Mouse (Mus musculus): ENCODE measurements around the gene Fgfr2. TPM values are rescaled to one million over a fixed set of nuclear protein-coding genes. Genes with fewer than 3 reads are reported as not detected.

The Fgfr2 gene
- total and polyA plus RNA-seq, 2 experiments from 2014 or later, result 12.1 to 32.6 TPM

GRCm38 (mm10) chr7:130967901-130968300 is 2155.2 kb downstream of the Fgfr2 start:
- H3K4me2 ChIP-seq (ENCODE audit: low read depth, low read length, poor library complexity, severe bottlenecking), result no peak overlapping the region
- TF ChIP-seq CTCF (IDR thresholded peaks at IDR 0.05), result no peak
- no peak for DNase-seq (ENCODE audit: low spot score)
- no peak overlapping the region for H3K27ac ChIP-seq (ENCODE audit: low read depth, low read length)
- no peak overlapping the region for H3K9ac ChIP-seq (replicated peaks; ENCODE audit: low read length, poor library complexity, severe bottlenecking)
- ATAC-seq (ENCODE audit: low FRiP score), result no peak
- H3K27me3 ChIP-seq (ENCODE audit: insufficient read depth, low read length), result no peaks in the 10 kb centered on the region
- no peak overlapping the region for H3K4me3 ChIP-seq (ENCODE audit: low read depth, low read length)
- 92% methylated on average over 6 of the region's 6 CpGs for WGBS
- H3K9me3 ChIP-seq (ENCODE audit: low read length), result no peaks in the 10 kb centered on the region
- no peaks in the 10 kb centered on the region for H3K36me3 ChIP-seq (ENCODE audit: insufficient read depth, low read length)
- no peaks in the 10 kb centered on the region for H3K4me1 ChIP-seq (ENCODE audit: insufficient read depth, low read length)

GRCm38 (mm10) chr7:130966876-130967275 is 2156.3 kb downstream of the Fgfr2 start:
- H3K36me3 ChIP-seq (ENCODE audit: insufficient read depth, low read length), result no peaks in the 10 kb centered on the region
- H3K9ac ChIP-seq (replicated peaks; ENCODE audit: low read length, poor library complexity, severe bottlenecking), result no peak overlapping the region
- ATAC-seq (ENCODE audit: low FRiP score) (no peak), DNase-seq (ENCODE audit: low spot score) (no peak)
- no peak overlapping the region for H3K27ac ChIP-seq (ENCODE audit: low read depth, low read length)
- no peak overlapping the region for H3K4me2 ChIP-seq (ENCODE audit: low read depth, low read length, poor library complexity, severe bottlenecking)
- WGBS, result 75% methylated on average over 6 of the region's 6 CpGs
- TF ChIP-seq CTCF (IDR thresholded peaks at IDR 0.05), result no peak
- H3K27me3 ChIP-seq (ENCODE audit: insufficient read depth, low read length), result no peaks in the 10 kb centered on the region
- H3K4me3 ChIP-seq (ENCODE audit: low read depth, low read length), result no peak overlapping the region
- no peaks in the 10 kb centered on the region for H3K9me3 ChIP-seq (ENCODE audit: low read length)
- H3K4me1 ChIP-seq (ENCODE audit: insufficient read depth, low read length), result no peaks in the 10 kb centered on the region

- no peak for ATAC-seq (ENCODE audit: low FRiP score)
Observed at GRCm38 (mm10) chr7:130966451-130966850, 2156.7 kb downstream of the Fgfr2 start.

GRCm38 (mm10) chr7:130965909-130966365 is 2157.2 kb downstream of the Fgfr2 start:
- no peaks in the 10 kb centered on the region for H3K27me3 ChIP-seq (ENCODE audit: insufficient read depth, low read length)
- ATAC-seq (ENCODE audit: low FRiP score) (peak; percentile 60), DNase-seq (ENCODE audit: low spot score) (peak; percentile 87)
- H3K9ac ChIP-seq (replicated peaks; ENCODE audit: low read length, poor library complexity, severe bottlenecking), result no peak overlapping the region
- TF ChIP-seq CTCF (IDR thresholded peaks at IDR 0.05), result no peak
- H3K36me3 ChIP-seq (ENCODE audit: insufficient read depth, low read length), result no peaks in the 10 kb centered on the region
- no peaks in the 10 kb centered on the region for H3K9me3 ChIP-seq (ENCODE audit: low read length)
- no peak overlapping the region for H3K4me3 ChIP-seq (ENCODE audit: low read depth, low read length)
- no peaks in the 10 kb centered on the region for H3K4me1 ChIP-seq (ENCODE audit: insufficient read depth, low read length)
- 0 out of 2 replicates have a peak overlapping the region, but pooled peaks have one; percentile 18 for H3K27ac ChIP-seq (ENCODE audit: low read depth, low read length)
- H3K4me2 ChIP-seq (ENCODE audit: low read depth, low read length, poor library complexity, severe bottlenecking), result no peak overlapping the region
- 41% methylated on average over 4 of the region's 4 CpGs for WGBS

More at GRCm38 (mm10) chr7:130966451-130966850, 2156.7 kb downstream of the Fgfr2 start:
- Histone ChIP-seq H3K4me2 (ENCODE audit: low read depth, low read length, poor library complexity, severe bottlenecking) (no peak overlapping the region), H3K27ac (ENCODE audit: low read depth, low read length) (no peak overlapping the region), H3K4me1 (ENCODE audit: insufficient read depth, low read length) (no peaks in the 10 kb centered on the region), H3K27me3 (ENCODE audit: insufficient read depth, low read length) (no peaks in the 10 kb centered on the region), H3K36me3 (ENCODE audit: insufficient read depth, low read length) (no peaks in the 10 kb centered on the region), H3K9me3 (ENCODE audit: low read length) (no peaks in the 10 kb centered on the region), H3K4me3 (ENCODE audit: low read depth, low read length) (no peak overlapping the region), H3K9ac (replicated peaks; ENCODE audit: low read length, poor library complexity, severe bottlenecking) (no peak overlapping the region)
- 81% methylated on average over 5 of the region's 5 CpGs for WGBS
- TF ChIP-seq CTCF (IDR thresholded peaks at IDR 0.05), result no peak
- peak; percentile 21 for DNase-seq (ENCODE audit: low spot score)

- Histone ChIP-seq H3K36me3 (ENCODE audit: insufficient read depth, low read length) (no peaks in the 10 kb centered on the region), H3K27ac (ENCODE audit: low read depth, low read length) (0 out of 2 replicates have a peak overlapping the region, but pooled peaks have one; percentile 18), H3K27me3 (ENCODE audit: insufficient read depth, low read length) (no peaks in the 10 kb centered on the region), H3K9ac (replicated peaks; ENCODE audit: low read length, poor library complexity, severe bottlenecking) (no peak overlapping the region), H3K4me1 (ENCODE audit: insufficient read depth, low read length) (no peaks in the 10 kb centered on the region), H3K4me2 (ENCODE audit: low read depth, low read length, poor library complexity, severe bottlenecking) (no peak overlapping the region), H3K9me3 (ENCODE audit: low read length) (no peaks in the 10 kb centered on the region), H3K4me3 (ENCODE audit: low read depth, low read length) (no peak overlapping the region)
- DNase-seq (ENCODE audit: low spot score) (no peak), ATAC-seq (ENCODE audit: low FRiP score) (no peak)
- 89% methylated on average over 4 of the region's 4 CpGs for WGBS
- no peak for TF ChIP-seq CTCF (IDR thresholded peaks at IDR 0.05)
Observed at GRCm38 (mm10) chr7:130965396-130965795, 2157.8 kb downstream of the Fgfr2 start.

GRCm38 (mm10) chr7:130964686-130965085 is 2158.5 kb downstream of the Fgfr2 start:
- Histone ChIP-seq H3K36me3 (ENCODE audit: insufficient read depth, low read length) (no peaks in the 10 kb centered on the region), H3K27me3 (ENCODE audit: insufficient read depth, low read length) (no peaks in the 10 kb centered on the region), H3K4me2 (ENCODE audit: low read depth, low read length, poor library complexity, severe bottlenecking) (no peak overlapping the region), H3K9ac (replicated peaks; ENCODE audit: low read length, poor library complexity, severe bottlenecking) (no peak overlapping the region), H3K27ac (ENCODE audit: low read depth, low read length) (no peak overlapping the region), H3K9me3 (ENCODE audit: low read length) (no peaks in the 10 kb centered on the region), H3K4me3 (ENCODE audit: low read depth, low read length) (no peak overlapping the region), H3K4me1 (ENCODE audit: insufficient read depth, low read length) (no peaks in the 10 kb centered on the region)
- ATAC-seq (ENCODE audit: low FRiP score), result no peak
- WGBS, result 59% methylated on average over 5 of the region's 5 CpGs
- peak; percentile 45 for DNase-seq (ENCODE audit: low spot score)
- TF ChIP-seq CTCF (IDR thresholded peaks at IDR 0.05), result no peak

Measured in midbrain, postnatal 0 days (tissue).